Mouse (Mus musculus): ENCODE measurements around the gene Hibadh.
"Not testable (repeated sequence)": the region's sequence is repeated elsewhere in the genome, so short reads cannot be mapped to it uniquely, and the experiment has no call there.

Hibadh gene

DNA sequence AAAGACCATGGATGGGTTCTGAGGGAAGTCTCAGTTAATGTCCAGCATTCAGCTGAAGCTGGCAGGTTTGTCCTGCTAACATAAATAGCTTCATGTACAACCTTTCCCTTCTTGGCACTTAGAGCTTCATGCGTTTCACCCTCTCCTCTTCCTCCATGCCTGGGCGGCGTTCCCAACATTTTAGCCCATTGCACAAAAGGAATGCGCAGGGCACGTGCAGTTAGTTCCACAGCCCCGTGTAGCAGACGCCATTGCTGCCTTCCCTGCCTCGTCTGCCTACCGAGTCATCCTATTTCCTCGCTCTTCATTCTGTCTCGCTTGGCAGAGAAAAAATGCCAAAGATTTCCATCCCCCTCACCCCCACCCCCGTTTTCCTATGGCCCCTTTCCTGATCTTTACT is 34.4 kb upstream of the Hibadh start:
- H3K4me3 ChIP-seq (replicated peaks; ENCODE audit: low read length), result no peak overlapping the region
- H3K36me3 ChIP-seq (ENCODE audit: insufficient read depth, low read length), result no peaks in the 10 kb centered on the region
- H3K27me3 ChIP-seq (ENCODE audit: insufficient read depth, low read length), result no peaks in the 10 kb centered on the region
- H3K4me1 ChIP-seq (replicated peaks; ENCODE audit: low read depth, low read length), result peaks cover 18% of the 10 kb centered on the region
- TF ChIP-seq NANOG (IDR thresholded peaks at IDR 0.05; ENCODE audit: borderline replicate concordance, low read length), result no peak
- TF ChIP-seq POU5F1 (IDR thresholded peaks at IDR 0.05; ENCODE audit: borderline replicate concordance, low read length), result no peak
- no peak for TF ChIP-seq CTCF (conservative IDR thresholded peaks at IDR 0.05; ENCODE audit: low read length)
- H3K9me3 ChIP-seq (ENCODE audit: low read length), result no peaks in the 10 kb centered on the region

DNA sequence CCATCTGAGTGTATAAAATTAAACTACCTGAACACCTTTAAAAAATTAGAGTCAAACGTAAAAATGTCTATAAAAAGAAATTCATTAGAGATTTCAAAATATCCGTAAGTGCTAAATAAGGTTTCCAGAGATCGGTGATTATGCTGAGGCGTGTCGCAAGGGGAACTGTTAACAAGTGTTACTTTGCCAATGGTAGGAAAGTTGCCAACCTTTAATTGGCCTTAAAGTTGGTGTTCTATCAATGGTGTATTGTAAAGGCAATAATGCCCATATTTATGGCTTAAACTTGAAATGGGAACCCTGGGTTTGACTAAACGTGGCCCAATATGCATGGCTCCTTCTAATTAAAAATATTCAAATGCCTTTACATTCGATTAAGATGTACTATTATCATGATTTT is 33.5 kb upstream of the Hibadh start:
- Histone ChIP-seq H3K9me3 (ENCODE audit: low read length) (no peaks in the 10 kb centered on the region), H3K27me3 (ENCODE audit: insufficient read depth, low read length) (no peaks in the 10 kb centered on the region), H3K36me3 (ENCODE audit: insufficient read depth, low read length) (no peaks in the 10 kb centered on the region), H3K4me1 (replicated peaks; ENCODE audit: low read depth, low read length) (peaks cover 18% of the 10 kb centered on the region), H3K4me3 (replicated peaks; ENCODE audit: low read length) (no peak overlapping the region)
- TF ChIP-seq NANOG (IDR thresholded peaks at IDR 0.05; ENCODE audit: borderline replicate concordance, low read length) (no peak), POU5F1 (IDR thresholded peaks at IDR 0.05; ENCODE audit: borderline replicate concordance, low read length) (no peak), CTCF (conservative IDR thresholded peaks at IDR 0.05; ENCODE audit: low read length) (no peak)

DNA sequence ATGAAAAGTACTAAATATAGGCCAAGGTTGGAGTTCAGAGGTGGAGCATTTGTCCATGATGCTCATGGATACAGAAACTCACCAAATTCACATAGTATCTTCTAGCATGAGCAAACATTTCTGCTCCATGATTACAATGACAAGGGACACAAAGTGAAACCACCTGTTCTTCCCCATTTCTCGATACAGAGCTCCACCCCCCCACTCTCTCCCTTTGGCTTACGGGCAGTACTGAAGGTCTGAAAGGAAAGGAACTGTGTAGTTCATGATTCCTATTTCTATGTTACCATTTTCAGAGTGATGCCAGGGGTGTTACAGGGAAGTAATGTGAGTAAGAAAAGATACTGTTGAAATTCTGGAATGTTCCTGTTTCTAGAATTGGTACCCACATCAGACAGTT is 32.4 kb upstream of the Hibadh start:
- Histone ChIP-seq H3K4me1 (replicated peaks; ENCODE audit: low read depth, low read length) (peaks cover 18% of the 10 kb centered on the region), H3K4me3 (replicated peaks; ENCODE audit: low read length) (no peak overlapping the region), H3K27me3 (ENCODE audit: insufficient read depth, low read length) (no peaks in the 10 kb centered on the region), H3K36me3 (ENCODE audit: insufficient read depth, low read length) (no peaks in the 10 kb centered on the region), H3K9me3 (ENCODE audit: low read length) (no peaks in the 10 kb centered on the region)
- TF ChIP-seq NANOG (IDR thresholded peaks at IDR 0.05; ENCODE audit: borderline replicate concordance, low read length), result no peak
- TF ChIP-seq CTCF (conservative IDR thresholded peaks at IDR 0.05; ENCODE audit: low read length), result no peak
- TF ChIP-seq POU5F1 (IDR thresholded peaks at IDR 0.05; ENCODE audit: borderline replicate concordance, low read length), result no peak

DNA sequence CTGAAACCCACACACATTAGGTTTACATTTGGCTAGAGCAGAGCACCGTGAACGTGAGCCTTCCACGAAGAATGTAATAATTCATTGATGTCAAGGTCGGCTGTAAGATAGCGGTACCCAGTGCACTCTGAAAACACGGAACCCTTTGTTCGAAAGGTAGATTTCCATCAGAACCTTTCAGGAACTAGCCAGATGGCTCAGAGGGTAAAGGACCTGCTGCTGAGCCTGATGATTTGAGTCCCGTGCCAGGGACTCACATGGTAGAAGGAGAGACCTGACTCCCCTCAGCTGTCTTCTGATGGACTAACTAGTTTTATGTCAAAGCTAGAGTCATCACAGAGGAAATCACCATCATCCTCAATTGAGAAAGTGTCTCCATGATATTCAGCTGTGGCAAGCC is 31.6 kb upstream of the Hibadh start:
- no peaks in the 10 kb centered on the region for H3K9me3 ChIP-seq (ENCODE audit: low read length)
- peaks cover 18% of the 10 kb centered on the region for H3K4me1 ChIP-seq (replicated peaks; ENCODE audit: low read depth, low read length)
- no peaks in the 10 kb centered on the region for H3K27me3 ChIP-seq (ENCODE audit: insufficient read depth, low read length)
- H3K36me3 ChIP-seq (ENCODE audit: insufficient read depth, low read length), result no peaks in the 10 kb centered on the region
- TF ChIP-seq NANOG (IDR thresholded peaks at IDR 0.05; ENCODE audit: borderline replicate concordance, low read length) (no peak), POU5F1 (IDR thresholded peaks at IDR 0.05; ENCODE audit: borderline replicate concordance, low read length) (no peak), CTCF (conservative IDR thresholded peaks at IDR 0.05; ENCODE audit: low read length) (no peak)
- no peak overlapping the region for H3K4me3 ChIP-seq (replicated peaks; ENCODE audit: low read length)

DNA sequence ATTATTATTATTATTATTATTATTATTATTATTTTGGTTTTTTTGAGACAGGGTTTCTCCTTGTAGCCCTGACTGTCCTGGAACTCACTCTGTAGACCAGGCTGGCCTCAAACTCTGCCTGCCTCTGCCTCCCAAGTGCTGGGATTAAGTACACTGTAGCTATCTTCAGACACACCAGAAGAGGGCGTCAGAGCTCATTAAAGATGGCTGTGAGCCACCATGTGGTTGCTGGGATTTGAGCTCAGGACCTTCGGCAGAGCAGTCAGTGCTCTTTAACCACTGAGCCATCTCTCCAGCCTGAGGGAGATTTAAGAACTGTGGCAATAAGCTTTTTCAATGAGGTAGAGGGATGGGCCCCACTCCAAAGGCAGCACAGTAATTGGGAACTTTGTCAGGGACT is 29.7 kb upstream of the Hibadh start:
- not testable (repeated sequence) for H3K36me3 ChIP-seq (ENCODE audit: insufficient read depth, low read length)

DNA sequence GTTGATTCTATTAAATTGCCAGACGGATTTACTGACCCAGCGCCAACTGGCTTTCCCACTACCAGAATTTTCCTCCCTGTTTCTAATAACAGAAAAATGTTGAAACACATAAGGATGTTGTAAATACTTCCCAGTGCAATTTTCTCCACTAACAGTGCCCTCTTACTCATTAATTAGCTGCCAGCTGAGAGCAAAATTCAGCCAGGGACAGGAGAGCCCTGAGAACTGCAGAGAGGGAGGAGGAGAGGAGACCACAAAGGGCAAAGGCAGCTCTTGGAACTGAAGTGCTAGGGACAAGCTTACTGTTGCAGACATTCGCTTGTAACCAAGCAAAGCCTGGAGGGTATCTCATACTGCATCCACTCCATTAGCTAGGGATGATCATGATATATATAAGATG is 27.5 kb upstream of the Hibadh start:
- TF ChIP-seq POU5F1 (IDR thresholded peaks at IDR 0.05; ENCODE audit: borderline replicate concordance, low read length) (no peak), NANOG (IDR thresholded peaks at IDR 0.05; ENCODE audit: borderline replicate concordance, low read length) (no peak), CTCF (conservative IDR thresholded peaks at IDR 0.05; ENCODE audit: low read length) (no peak)
- Histone ChIP-seq H3K4me1 (replicated peaks; ENCODE audit: low read depth, low read length) (no peaks in the 10 kb centered on the region), H3K36me3 (ENCODE audit: insufficient read depth, low read length) (no peaks in the 10 kb centered on the region), H3K27me3 (ENCODE audit: insufficient read depth, low read length) (no peaks in the 10 kb centered on the region), H3K4me3 (replicated peaks; ENCODE audit: low read length) (no peak overlapping the region), H3K9me3 (ENCODE audit: low read length) (no peaks in the 10 kb centered on the region)

More for the DNA sequence above, 29.7 kb upstream of the Hibadh start:
- not testable (repeated sequence) for H3K27me3 ChIP-seq (ENCODE audit: insufficient read depth, low read length); H3K4me1 ChIP-seq (replicated peaks; ENCODE audit: low read depth, low read length); H3K9me3 ChIP-seq (ENCODE audit: low read length); H3K4me3 ChIP-seq (replicated peaks; ENCODE audit: low read length)

DNA sequence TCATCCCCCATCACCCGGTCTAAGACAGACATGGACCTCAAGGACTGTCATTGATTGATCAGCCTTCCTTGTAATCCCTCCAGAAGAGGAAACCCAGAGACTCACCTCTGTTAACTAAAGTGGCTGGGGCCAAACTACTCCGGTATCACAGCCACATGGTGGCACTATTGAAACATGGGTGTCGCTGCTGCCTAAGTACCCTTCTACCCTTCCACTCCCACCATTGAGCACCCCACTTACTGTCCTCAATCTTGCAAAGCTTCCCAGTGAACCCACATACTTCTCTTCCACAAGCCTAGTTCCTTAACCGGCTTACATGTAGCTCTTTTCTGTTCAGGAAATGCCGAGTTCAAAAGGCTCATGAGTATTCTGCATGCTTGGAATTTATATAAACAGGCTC is 22.8 kb upstream of the Hibadh start:
- Histone ChIP-seq H3K9me3 (ENCODE audit: low read length) (no peaks in the 10 kb centered on the region), H3K4me1 (replicated peaks; ENCODE audit: low read depth, low read length) (no peaks in the 10 kb centered on the region), H3K27me3 (ENCODE audit: insufficient read depth, low read length) (no peaks in the 10 kb centered on the region), H3K4me3 (replicated peaks; ENCODE audit: low read length) (no peak overlapping the region), H3K36me3 (ENCODE audit: insufficient read depth, low read length) (no peaks in the 10 kb centered on the region)
- no peak for TF ChIP-seq POU5F1 (IDR thresholded peaks at IDR 0.05; ENCODE audit: borderline replicate concordance, low read length)
- TF ChIP-seq NANOG (IDR thresholded peaks at IDR 0.05; ENCODE audit: borderline replicate concordance, low read length), result no peak
- peak; percentile 14 for TF ChIP-seq CTCF (conservative IDR thresholded peaks at IDR 0.05; ENCODE audit: low read length)

DNA sequence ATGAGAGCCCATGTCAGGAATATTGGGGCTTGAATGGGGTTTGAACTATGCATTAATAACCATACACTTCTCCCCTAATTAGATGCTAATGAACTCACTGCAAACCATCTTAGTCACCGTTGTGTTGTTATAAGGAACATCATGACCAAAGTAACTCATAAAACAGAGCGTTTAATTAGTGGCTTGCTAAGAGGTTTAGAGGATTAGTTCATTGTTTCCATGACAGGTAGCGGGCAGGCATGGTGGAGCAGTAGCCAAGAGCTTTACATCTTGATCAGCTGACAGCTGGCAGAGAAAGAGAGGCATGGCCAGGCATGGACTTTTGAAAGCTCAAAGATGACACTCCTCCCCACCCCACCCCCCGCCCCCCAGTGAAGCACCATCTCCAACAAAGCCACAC is 15.1 kb upstream of the Hibadh start:
- TF ChIP-seq CTCF (conservative IDR thresholded peaks at IDR 0.05; ENCODE audit: low read length) (no peak), POU5F1 (IDR thresholded peaks at IDR 0.05; ENCODE audit: borderline replicate concordance, low read length) (no peak), NANOG (IDR thresholded peaks at IDR 0.05; ENCODE audit: borderline replicate concordance, low read length) (no peak)

DNA sequence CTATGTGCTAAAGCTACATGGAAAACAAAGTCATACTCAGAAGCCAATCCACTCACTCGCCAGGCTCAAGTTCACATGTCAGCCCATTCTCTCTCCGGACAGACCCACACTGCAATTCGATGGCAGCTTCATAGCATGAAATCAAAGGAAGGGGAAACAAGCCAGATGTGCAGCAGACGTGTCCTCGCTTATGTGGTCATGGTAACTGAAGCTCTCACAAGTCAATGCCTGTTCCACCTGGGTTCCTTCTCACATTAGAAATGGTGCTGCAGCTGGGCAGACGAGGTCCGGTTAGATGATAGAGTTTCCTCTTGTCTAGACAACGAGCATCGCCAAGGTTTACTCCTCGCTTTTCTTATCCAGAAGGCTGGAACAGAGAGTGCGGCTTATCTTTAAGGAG is 8.6 kb upstream of the Hibadh start:
- TF ChIP-seq NANOG (IDR thresholded peaks at IDR 0.05; ENCODE audit: borderline replicate concordance, low read length), result no peak
- TF ChIP-seq POU5F1 (IDR thresholded peaks at IDR 0.05; ENCODE audit: borderline replicate concordance, low read length), result no peak
- TF ChIP-seq CTCF (conservative IDR thresholded peaks at IDR 0.05; ENCODE audit: low read length), result no peak
- no peaks in the 10 kb centered on the region for H3K27me3 ChIP-seq (ENCODE audit: insufficient read depth, low read length)
- H3K4me1 ChIP-seq (replicated peaks; ENCODE audit: low read depth, low read length), result no peaks in the 10 kb centered on the region
- H3K9me3 ChIP-seq (ENCODE audit: low read length), result no peaks in the 10 kb centered on the region
- no peak overlapping the region for H3K4me3 ChIP-seq (replicated peaks; ENCODE audit: low read length)
- H3K36me3 ChIP-seq (ENCODE audit: insufficient read depth, low read length), result no peaks in the 10 kb centered on the region

More for the DNA sequence above, 15.1 kb upstream of the Hibadh start:
- Histone ChIP-seq H3K27me3 (ENCODE audit: insufficient read depth, low read length) (no peaks in the 10 kb centered on the region), H3K9me3 (ENCODE audit: low read length) (peaks cover 2% of the 10 kb centered on the region; the same call in 1 of the 2 replicates), H3K36me3 (ENCODE audit: insufficient read depth, low read length) (no peaks in the 10 kb centered on the region), H3K4me1 (replicated peaks; ENCODE audit: low read depth, low read length) (no peaks in the 10 kb centered on the region), H3K4me3 (replicated peaks; ENCODE audit: low read length) (no peak overlapping the region)

Measured in E14TG2a.4 (cell line).